Mouse (Mus musculus) urinary bladder, postnatal 14 days (tissue): Measurements from ENCODE around the gene Gm17087.

Experiments used
- DNase-seq: peaks from one replicate; pipeline ENCODE4 v3.0.0; 2021; ENCODE audit warnings: low spot score

The Gm17087 gene

GRCm38 (mm10) chr17:8541974-8542538, 24.7 kb downstream of the Gm17087 start:
- DNase-seq: no peak

- no peak for DNase-seq
These were observed 28.6 kb downstream of the Gm17087 start for GRCm38 (mm10) chr17:8538102-8538501.

GRCm38 (mm10) chr17:8536522-8536921, 30.2 kb downstream of the Gm17087 start:
- DNase-seq: no peak

- no peak for DNase-seq
These were observed 32.9 kb downstream of the Gm17087 start for GRCm38 (mm10) chr17:8533828-8534227.

- DNase-seq: no peak
These were observed 34.1 kb downstream of the Gm17087 start for GRCm38 (mm10) chr17:8532609-8533008.

- no peak for DNase-seq
These were observed 38.1 kb downstream of the Gm17087 start for GRCm38 (mm10) chr17:8528641-8529040.

GRCm38 (mm10) chr17:8526815-8527261, 39.9 kb downstream of the Gm17087 start:
- no peak for DNase-seq

- DNase-seq: no peak
These were observed 40.6 kb downstream of the Gm17087 start for GRCm38 (mm10) chr17:8525971-8526740.

GRCm38 (mm10) chr17:8525225-8525721, 41.5 kb downstream of the Gm17087 start, which contains the start of gene Pde10a:
Gene Pde10a (plus strand): TSS chr17:8525372.
- DNase-seq: no peak

GRCm38 (mm10) chr17:8524387-8525165, 42.2 kb downstream of the Gm17087 start:
- peak; percentile 64 for DNase-seq

- DNase-seq: no peak
These were observed 42.8 kb downstream of the Gm17087 start for GRCm38 (mm10) chr17:8523986-8524385.

GRCm38 (mm10) chr17:8516006-8516405, 50.7 kb downstream of the Gm17087 start:
- no peak for DNase-seq
